Mouse (Mus musculus) brain, embryonic 14.5 days (tissue): ENCODE data around the gene Atp2a1.

ENCODE experiments used
- CTCF ChIP-seq: fragments of 200-500 bp; IDR thresholded peaks from 2 replicates; pipeline ENCODE4 v1.5.1; 2012; ENCODE audit warnings: inconsistent platforms, mild to moderate bottlenecking, moderate library complexity, borderline replicate concordance; ENCODE audit not compliant: insufficient read depth, insufficient read length; ENCODE audit errors: extremely low read depth
- POLR2A ChIP-seq: fragments of 200-500 bp; IDR thresholded peaks from 2 replicates; pipeline ENCODE4 v1.6.1; 2012; ENCODE audit warnings: mild to moderate bottlenecking, inconsistent platforms, borderline replicate concordance; ENCODE audit not compliant: poor library complexity, insufficient read depth, insufficient read length, severe bottlenecking; ENCODE audit errors: extremely low read depth

GRCm38 (mm10) chr7:126465246-126466030, 2.5 kb upstream of the Atp2a1 start:
- no peak for TF ChIP-seq POLR2A
- TF ChIP-seq CTCF = no peak
